7 mouse cellular contexts compared by ENCODE assay signal in the genomic region with DNA sequence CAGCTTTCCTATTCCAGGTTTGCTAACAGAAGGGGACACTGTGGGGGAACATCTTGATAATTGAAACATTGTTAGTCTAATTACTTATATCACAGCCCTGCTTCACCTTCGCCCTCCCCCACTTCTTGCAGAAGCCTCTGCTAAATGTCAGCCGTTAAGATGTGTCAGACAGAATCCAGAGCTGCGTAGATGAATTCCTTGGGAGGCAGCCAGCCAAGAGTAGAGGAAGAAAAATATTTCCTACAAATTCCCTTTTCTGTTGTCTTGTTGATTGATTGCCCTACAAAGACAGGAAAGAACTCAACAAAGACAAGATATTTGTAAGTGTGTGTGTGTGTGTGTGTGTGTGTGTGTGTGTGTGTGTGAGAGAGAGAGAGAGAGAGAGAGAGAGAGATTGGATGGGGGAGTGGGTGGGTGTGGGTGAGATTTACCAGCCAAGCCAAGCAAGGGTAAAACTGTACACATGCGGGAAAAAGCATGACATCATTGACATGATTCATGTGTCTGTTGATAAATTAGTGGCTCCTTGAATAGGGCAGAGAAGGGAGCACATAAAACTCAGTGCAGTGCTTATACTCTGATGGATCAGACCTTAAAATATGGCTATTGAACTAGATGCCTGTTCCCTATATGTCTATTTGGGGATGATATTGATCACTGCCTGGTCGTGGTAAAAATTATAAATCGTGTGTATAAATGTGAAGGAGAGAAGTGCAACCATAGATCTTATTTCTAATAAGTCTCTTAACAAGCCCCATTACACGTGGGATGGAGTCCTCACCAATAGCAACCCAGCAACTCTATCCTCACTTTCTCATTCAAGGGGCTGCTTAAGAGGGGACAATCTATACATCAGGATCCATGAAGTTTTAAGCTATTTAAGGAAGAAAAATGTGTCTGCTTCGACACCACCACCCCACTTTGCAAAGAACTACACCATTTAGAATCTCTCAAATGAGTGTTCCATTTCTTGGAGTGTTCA.
DNase-seq lines count a peak whose midpoint lies in the region; ATAC-seq and TF ChIP-seq lines count a peak whose summit lies in the region.

No protein-coding gene starts in this region.

- no peaks in the 10 kb centered on the region for H3K27me3 ChIP-seq in neural tube, embryonic 11.5 days (ENCODE audit: control insufficient read depth, insufficient read depth, low read length)
- no peaks in the 10 kb centered on the region for H3K27me3 ChIP-seq in embryonic facial prominence, embryonic 14.5 days (replicated peaks; ENCODE audit: control insufficient read depth, insufficient read depth, low read length)
- H3K27me3 ChIP-seq in intestine, embryonic 16.5 days (replicated peaks; ENCODE audit: control insufficient read depth, insufficient read depth, low read length): no peaks in the 10 kb centered on the region
- H3K27me3 ChIP-seq in stomach, embryonic 15.5 days (replicated peaks): no peaks in the 10 kb centered on the region
- no peaks in the 10 kb centered on the region for H3K27me3 ChIP-seq in thymus, adult 2 months (ENCODE audit: control insufficient read depth, insufficient read depth, low read length)

- H3K36me3 ChIP-seq in neural tube, embryonic 11.5 days (ENCODE audit: control insufficient read depth, insufficient read depth, low read length): no peaks in the 10 kb centered on the region
- no peaks in the 10 kb centered on the region for H3K36me3 ChIP-seq in embryonic facial prominence, embryonic 14.5 days (ENCODE audit: control insufficient read depth, insufficient read depth, low read length)
- no peaks in the 10 kb centered on the region for H3K36me3 ChIP-seq in intestine, embryonic 16.5 days (ENCODE audit: control insufficient read depth, insufficient read depth, low read length)
- no peaks in the 10 kb centered on the region for H3K36me3 ChIP-seq in stomach, embryonic 15.5 days
- no peaks in the 10 kb centered on the region for H3K36me3 ChIP-seq in thymus, adult 2 months (ENCODE audit: control insufficient read depth, insufficient read depth, low read length)

- H3K9ac ChIP-seq in neural tube, embryonic 11.5 days (ENCODE audit: low read length): no peak overlapping the region
- no peak overlapping the region for H3K9ac ChIP-seq in embryonic facial prominence, embryonic 14.5 days (ENCODE audit: low read depth, low read length)
- H3K9ac ChIP-seq in intestine, embryonic 16.5 days (ENCODE audit: low read depth, low read length): no peak overlapping the region
- no peak overlapping the region for H3K9ac ChIP-seq in stomach, embryonic 15.5 days

- H3K4me1 ChIP-seq in neural tube, embryonic 11.5 days (ENCODE audit: control insufficient read depth, insufficient read depth, low read length): no peaks in the 10 kb centered on the region
- H3K4me1 ChIP-seq in embryonic facial prominence, embryonic 14.5 days (ENCODE audit: control insufficient read depth, insufficient read depth, low read length): 0 out of 2 replicates have a peak, but pooled peaks cover 2% of the 10 kb centered on the region
- no peaks in the 10 kb centered on the region for H3K4me1 ChIP-seq in intestine, embryonic 16.5 days (ENCODE audit: control insufficient read depth, insufficient read depth, low read length)
- H3K4me1 ChIP-seq in stomach, embryonic 15.5 days: no peaks in the 10 kb centered on the region
- no peaks in the 10 kb centered on the region for H3K4me1 ChIP-seq in thymus, adult 2 months (replicated peaks; ENCODE audit: control insufficient read depth, insufficient read depth, low read length)

- H3K9me3 ChIP-seq in neural tube, embryonic 11.5 days (ENCODE audit: control insufficient read depth, low read length): no peaks in the 10 kb centered on the region
- H3K9me3 ChIP-seq in embryonic facial prominence, embryonic 14.5 days (ENCODE audit: control insufficient read depth, low read length): no peaks in the 10 kb centered on the region
- no peaks in the 10 kb centered on the region for H3K9me3 ChIP-seq in intestine, embryonic 16.5 days (ENCODE audit: control insufficient read depth, low read length)
- no peaks in the 10 kb centered on the region for H3K9me3 ChIP-seq in stomach, embryonic 15.5 days

- ATAC-seq in neural tube, embryonic 11.5 days (ENCODE audit: insufficient read depth, low FRiP score, low TSS enrichment): 0 out of 2 replicates have a peak, but pooled peaks have one; percentile 61
- ATAC-seq in embryonic facial prominence, embryonic 14.5 days (ENCODE audit: low read depth): no peak
- peak; percentile 76 for ATAC-seq in intestine, embryonic 16.5 days
- ATAC-seq in stomach, embryonic 15.5 days (ENCODE audit: insufficient read depth, low FRiP score, low read depth): peak; percentile 43; the same call in 1 of the 2 replicates

- TF ChIP-seq CTCF in thymus, adult 2 months (IDR thresholded peaks at IDR 0.05; ENCODE audit: borderline replicate concordance, control insufficient read depth, extremely low read depth, insufficient read depth, low read length, poor library complexity): no peak

- H3K27ac ChIP-seq in neural tube, embryonic 11.5 days (ENCODE audit: low read depth, low read length): no peak overlapping the region
- H3K27ac ChIP-seq in embryonic facial prominence, embryonic 14.5 days (replicated peaks; ENCODE audit: low read depth, low read length): no peak overlapping the region
- 0 out of 2 replicates have a peak overlapping the region, but pooled peaks have one; percentile 45 for H3K27ac ChIP-seq in intestine, embryonic 16.5 days (ENCODE audit: low read length)
- peak overlapping the region; percentile 21; the same call in 1 of the 2 replicates for H3K27ac ChIP-seq in stomach, embryonic 15.5 days
- no peak overlapping the region for H3K27ac ChIP-seq in thymus, adult 2 months (ENCODE audit: control insufficient read depth, insufficient read depth, low read length)

- DNase-seq in neural tube, embryonic 11.5 days (ENCODE audit: low spot score): no peak
- DNase-seq in neural tube, embryonic 10.5 days (ENCODE audit: extremely low spot score, low spot score): no peak
- peak; percentile 72 for DNase-seq in embryonic facial prominence, embryonic 14.5 days (ENCODE audit: low spot score)
- DNase-seq in thymus, adult 2 months: no peak
- DNase-seq in layer of hippocampus, adult 8-10 months (ENCODE audit: low spot score in 2 of 2): no peak

- WGBS in neural tube, embryonic 11.5 days: 61% methylated on average over 8 of the region's 8 CpGs
- 53% methylated on average over 8 of the region's 8 CpGs for WGBS in embryonic facial prominence, embryonic 14.5 days
- WGBS in intestine, embryonic 16.5 days: 38% methylated on average over 8 of the region's 8 CpGs
- WGBS in stomach, embryonic 15.5 days: 28% methylated on average over 8 of the region's 8 CpGs
- 79% methylated on average over 8 of the region's 8 CpGs for WGBS in thymus, adult 2 months

- H3K4me3 ChIP-seq in neural tube, embryonic 11.5 days (ENCODE audit: low read depth, low read length): no peak overlapping the region
- no peak overlapping the region for H3K4me3 ChIP-seq in embryonic facial prominence, embryonic 14.5 days (ENCODE audit: low read depth, low read length)
- H3K4me3 ChIP-seq in intestine, embryonic 16.5 days (ENCODE audit: low read length): no peak overlapping the region
- no peak overlapping the region for H3K4me3 ChIP-seq in stomach, embryonic 15.5 days (replicated peaks)
- H3K4me3 ChIP-seq in thymus, adult 2 months (ENCODE audit: control insufficient read depth, insufficient read depth, low read length): no peak overlapping the region

- no peak overlapping the region for H3K4me2 ChIP-seq in neural tube, embryonic 11.5 days (ENCODE audit: low read depth)
- H3K4me2 ChIP-seq in embryonic facial prominence, embryonic 14.5 days (ENCODE audit: low read depth, low read length): no peak overlapping the region
- H3K4me2 ChIP-seq in intestine, embryonic 16.5 days (ENCODE audit: low read depth, low read length): no peak overlapping the region
- no peak overlapping the region for H3K4me2 ChIP-seq in stomach, embryonic 15.5 days

- TF ChIP-seq POLR2A in thymus, adult 2 months (IDR thresholded peaks at IDR 0.05; ENCODE audit: control insufficient read depth, extremely low read depth, insufficient read depth, low read length, poor library complexity): no peak

Comparison
In these comparisons a context has a peak if more than half of its experiments do, and no peak if none do; other contexts are left out.
1. H3K27ac ChIP-seq: peak in intestine, embryonic 16.5 days (single experiment) and stomach, embryonic 15.5 days (single experiment); none in neural tube, embryonic 11.5 days (single experiment), embryonic facial prominence, embryonic 14.5 days (single experiment) and thymus, adult 2 months (single experiment).